Mouse (Mus musculus) megakaryocyte, adult 5-6 weeks (primary cell): ENCODE results near the gene 1700015F17Rik. TPM values are rescaled to one million over a fixed set of nuclear protein-coding genes. Genes with fewer than 3 reads are reported as not detected.
A peak's percentile ranks its signal among the peaks of the same experiment; 100 is the strongest.

Experiments
- ATAC-seq: 2 replicates; pipeline ENCODE4 v1.8.0; 2016; ENCODE audit warnings: mild to moderate bottlenecking, inconsistent platforms; ENCODE audit not compliant: poor library complexity, severe bottlenecking
- total RNA-seq, 2 experiments: library from RNA; stranded (forward) in 1 of 2; stranded (reverse) in 1 of 2; fragments of 153-499, 151-499 nt in 1 of 2; fragments of 221-1000, 200-1000 nt in 1 of 2; gene quantifications; 2 replicates each; pipeline versions ENCODE4 v1.2.3 to v1.2.4; 2015 to 2017

Gene 1700015F17Rik
- not detected in 2 replicates for total RNA-seq (2015)
- not detected in 2 replicates for total RNA-seq (2017)

GRCm38 (mm10) chr5:5479043-5479442, at the start of gene 1700015F17Rik:
Gene 1700015F17Rik (minus strand): TSS chr5:5479143.
- no peak for ATAC-seq

DNA sequence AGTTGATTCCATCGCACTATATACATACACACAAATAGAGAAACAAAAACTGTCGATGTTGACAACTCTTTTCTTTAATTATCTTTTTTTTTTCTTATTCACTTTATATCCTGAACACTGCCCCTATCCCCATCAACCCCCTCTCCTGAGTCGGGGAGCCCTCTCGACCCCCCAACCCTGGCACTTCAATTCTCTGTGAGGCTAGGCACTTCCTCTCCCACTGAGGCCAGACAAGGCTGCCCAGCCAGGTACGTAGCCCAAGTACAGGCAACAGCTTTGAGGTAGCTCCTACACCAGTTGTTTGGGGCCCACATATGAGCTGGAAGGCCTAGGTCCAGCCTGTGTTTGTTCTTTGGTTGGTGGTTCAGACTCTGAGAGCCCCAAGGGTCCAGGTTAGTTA, 36.5 kb upstream of the 1700015F17Rik start:
- ATAC-seq: no peak

DNA sequence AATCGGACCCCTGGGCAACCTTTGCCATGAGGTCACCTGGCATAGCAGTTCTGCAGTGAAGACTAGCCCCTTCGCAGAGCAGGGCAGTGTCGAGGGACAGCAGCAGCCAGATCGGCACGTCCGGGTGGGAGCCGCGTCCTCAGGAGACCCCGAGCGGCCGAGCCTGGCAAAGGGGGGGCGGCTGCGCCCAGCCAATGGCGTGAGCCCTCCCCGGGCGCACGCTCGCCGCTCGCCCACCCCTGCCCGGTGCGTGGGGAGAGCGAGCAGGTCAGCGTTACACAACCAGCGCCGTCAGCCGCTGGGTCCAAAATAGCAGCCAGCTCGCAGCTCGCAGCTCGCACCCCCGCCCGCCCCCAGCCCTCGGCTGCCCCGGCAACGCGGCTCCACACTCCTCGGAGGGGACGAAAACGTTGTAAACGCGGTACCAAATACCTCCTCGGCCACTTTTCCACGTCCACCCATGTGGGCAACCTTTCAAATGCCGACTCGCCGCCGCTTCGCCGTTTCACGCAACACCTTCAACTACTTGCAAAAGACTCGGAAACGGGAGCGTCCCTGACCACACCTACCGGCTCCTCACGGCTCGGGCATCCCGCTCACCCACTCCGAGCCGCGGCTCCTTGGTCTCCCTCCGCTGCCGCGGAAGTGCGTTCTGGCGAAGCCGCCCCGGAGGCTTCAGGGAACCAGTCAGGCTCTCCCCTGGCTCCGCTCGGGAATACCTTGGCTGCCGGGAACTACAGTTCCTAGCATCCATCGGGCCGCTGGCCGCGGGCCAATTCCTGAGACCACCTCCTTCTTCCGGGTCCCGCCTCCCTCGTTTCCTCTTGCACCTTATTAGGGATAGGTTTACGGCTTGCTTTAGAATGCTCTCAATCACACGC, 35.5 kb upstream of the 1700015F17Rik start, which contains the start of gene Cldn12:
Gene Cldn12, minus strand, starts transcription at position 763 of the 881 bp plus-strand sequence.
- ATAC-seq: peak; percentile 79

DNA sequence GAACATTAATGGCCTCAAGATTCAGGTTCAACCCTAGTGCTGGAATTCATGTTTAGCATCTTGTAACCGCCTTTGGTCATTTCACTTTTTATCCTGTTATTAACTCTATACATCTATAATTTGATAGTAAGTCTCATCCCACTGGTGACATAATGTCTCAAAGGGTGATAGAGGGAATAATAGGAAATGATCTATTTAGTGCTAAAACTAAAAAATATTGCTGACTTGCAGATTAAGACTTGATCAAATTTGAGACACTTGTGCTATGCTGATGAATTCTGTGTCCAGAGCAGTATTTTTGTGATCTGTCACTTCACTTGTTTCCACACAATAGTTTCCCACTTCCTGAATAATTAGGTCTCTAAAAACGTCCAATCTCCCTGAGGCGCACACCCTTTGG, 32.5 kb upstream of the 1700015F17Rik start:
- no peak for ATAC-seq

- ATAC-seq: no peak
These were observed 32.0 kb upstream of the 1700015F17Rik start for GRCm38 (mm10) chr5:5510989-5511388.

GRCm38 (mm10) chr5:5510304-5510887, 31.5 kb upstream of the 1700015F17Rik start:
- ATAC-seq: no peak

- peak; percentile 12; the same call in 1 of the 2 replicates for ATAC-seq
These were observed 29.3 kb upstream of the 1700015F17Rik start for GRCm38 (mm10) chr5:5508231-5508630.

DNA sequence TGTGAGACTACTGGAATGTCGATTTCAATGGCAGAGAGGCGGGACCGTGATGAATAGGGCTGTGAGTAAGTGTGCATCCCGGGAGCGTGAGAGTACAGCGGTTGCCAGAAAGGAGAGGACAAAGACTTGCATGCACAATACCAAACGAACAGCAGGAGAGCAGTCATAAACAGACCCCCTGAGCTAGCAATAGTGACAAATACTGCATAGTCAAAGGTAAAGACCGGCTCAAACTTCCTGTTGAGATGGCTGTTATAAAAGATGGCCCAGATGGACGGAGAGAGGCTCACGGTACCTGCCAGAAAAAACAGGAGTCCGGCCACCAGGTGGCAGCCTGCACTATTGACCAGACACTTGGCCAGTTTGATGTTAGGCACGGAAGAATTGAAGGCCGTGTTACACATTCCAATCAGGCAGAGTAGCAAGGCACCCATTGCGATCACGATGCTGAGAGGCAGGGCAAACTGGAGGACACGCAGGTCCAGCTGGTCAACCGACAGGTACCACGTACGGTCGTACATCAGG, 28.8 kb upstream of the 1700015F17Rik start:
- peak; percentile 82 for ATAC-seq

- no peak for ATAC-seq
These were observed 25.5 kb upstream of the 1700015F17Rik start for GRCm38 (mm10) chr5:5504456-5504855.

DNA sequence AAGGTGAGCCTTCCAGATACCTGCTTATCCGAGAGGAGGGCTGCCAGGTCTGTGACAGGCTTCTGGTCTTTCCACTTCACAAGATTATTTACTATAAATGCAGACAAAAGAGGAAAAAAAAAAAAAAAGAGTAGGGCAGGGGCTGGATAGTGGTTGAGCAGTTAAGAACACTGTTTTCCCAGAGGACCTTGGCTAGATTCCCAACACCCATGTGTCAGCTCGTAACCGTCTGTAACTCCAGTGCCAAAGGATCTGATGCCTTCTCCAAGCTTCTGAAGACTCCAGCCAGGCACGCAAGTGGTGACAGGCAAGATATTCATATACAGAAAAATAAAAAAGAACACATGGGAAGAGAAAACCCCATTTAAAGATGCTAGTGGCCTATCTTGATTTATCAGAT, 24.4 kb upstream of the 1700015F17Rik start:
- ATAC-seq: no peak

DNA sequence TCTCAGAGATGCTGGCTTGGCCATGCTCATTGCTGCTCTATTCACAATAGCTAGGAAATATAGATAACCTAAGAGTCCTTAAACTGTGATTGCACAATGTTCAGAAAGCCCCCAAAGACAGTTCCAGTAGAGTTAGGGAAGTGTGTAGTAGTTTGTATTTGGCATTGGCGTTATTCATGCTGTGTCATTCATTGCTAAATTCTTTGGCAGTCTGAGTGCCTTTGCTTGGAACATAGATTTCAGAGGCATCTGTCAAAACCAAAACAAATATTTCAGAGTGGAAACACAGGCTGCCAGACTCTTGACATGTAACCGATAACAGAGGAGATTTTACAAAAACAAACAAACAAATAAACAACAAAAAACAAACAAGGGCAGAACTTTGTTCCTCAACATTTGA, 22.6 kb upstream of the 1700015F17Rik start:
- no peak for ATAC-seq

DNA sequence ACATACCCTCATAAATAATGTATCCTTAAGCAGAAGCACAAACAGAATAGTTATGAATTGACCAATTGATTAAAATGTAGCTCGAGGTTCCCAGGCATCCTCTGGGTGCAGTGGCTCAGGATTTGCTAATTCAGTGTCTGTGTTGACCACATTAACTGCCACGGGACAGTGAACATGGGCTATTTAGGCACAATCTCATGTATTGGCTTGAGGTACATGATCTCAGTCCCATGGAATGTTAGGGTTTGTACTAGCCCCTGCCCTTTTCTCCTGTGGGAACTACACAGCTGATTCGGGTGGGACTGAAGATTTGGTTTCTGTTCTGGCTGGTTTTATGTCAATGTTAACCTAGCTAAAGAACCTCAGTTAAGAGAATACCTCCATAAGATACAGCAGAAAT, 17.4 kb upstream of the 1700015F17Rik start:
- no peak for ATAC-seq

DNA sequence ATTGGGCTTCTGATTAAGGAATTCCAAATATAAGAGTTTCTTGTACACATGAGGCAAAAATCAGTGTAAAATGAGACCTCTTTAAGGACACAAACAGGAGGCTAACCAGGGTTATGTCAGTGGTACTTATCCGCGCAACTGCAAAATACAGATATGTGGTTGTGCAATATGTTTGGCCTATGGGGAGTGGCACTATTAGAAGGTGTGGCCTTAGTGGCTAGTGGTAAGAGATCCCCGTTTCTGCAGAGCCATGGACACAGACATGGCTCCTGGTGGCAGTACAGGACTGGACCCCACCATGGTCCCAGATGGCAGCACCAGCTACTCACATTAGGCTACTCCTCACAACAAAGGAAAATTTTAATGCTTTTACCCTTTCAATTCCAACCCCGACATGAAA, 16.1 kb upstream of the 1700015F17Rik start:
- no peak for ATAC-seq

DNA sequence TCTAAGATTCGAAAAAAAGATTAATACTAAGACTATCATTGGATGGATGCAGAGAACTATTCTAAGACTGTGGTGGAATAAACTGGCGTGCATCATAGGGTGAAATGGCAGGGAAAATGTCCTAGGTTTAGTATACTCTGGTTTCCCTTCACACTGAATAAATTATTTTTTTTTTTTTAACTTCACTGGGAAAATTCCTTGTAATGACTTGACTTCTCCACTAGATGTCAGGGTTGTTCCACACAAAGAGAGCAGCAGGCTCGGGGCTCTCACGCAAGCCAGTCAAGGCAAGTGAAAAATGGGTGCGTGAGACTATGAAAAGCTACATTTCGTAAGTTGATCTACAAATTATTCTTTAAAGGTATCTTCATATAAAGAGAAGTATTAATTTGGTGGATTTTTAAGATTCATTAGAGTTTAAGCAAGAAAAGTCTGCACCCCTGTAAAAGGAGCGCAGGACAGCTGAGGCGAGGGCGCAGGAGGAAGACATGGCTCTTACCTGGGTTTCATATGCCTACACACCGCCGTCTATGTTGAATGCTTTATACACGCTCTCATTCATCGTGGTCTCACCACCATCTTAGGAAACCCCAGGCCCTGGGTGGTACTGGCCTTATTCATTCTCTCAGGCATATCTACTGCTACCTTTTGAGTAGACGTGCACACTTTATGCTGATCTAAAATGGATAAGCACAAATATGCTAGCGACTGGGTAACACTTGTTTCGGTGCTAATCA, 15.5 kb upstream of the 1700015F17Rik start:
- peak; percentile 90 for ATAC-seq

GRCm38 (mm10) chr5:5492163-5492562, 13.2 kb upstream of the 1700015F17Rik start:
- ATAC-seq: no peak

GRCm38 (mm10) chr5:5486071-5486470, 7.1 kb upstream of the 1700015F17Rik start:
- ATAC-seq: no peak

GRCm38 (mm10) chr5:5483254-5483858, 4.4 kb upstream of the 1700015F17Rik start:
- ATAC-seq: no peak

DNA sequence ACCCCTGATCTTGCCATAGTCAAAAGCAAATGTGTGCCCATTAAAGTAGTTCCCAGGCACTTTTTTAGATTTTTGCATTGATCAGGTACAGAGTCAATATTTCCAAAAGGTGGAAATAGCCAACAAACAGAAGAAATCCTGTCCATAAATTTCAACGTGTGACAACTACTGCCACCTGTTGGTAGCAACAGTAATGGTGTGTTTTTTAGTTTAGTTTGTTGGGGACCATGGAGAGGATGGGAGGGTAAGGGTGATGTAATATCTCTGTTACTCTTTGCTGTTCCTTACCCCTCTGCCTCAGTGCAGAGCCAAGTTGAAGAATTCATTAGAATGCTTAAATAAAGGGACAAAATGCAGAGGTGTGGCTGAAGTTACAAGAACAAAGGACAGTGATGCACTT, 2.7 kb upstream of the 1700015F17Rik start:
- ATAC-seq: peak; percentile 82

DNA sequence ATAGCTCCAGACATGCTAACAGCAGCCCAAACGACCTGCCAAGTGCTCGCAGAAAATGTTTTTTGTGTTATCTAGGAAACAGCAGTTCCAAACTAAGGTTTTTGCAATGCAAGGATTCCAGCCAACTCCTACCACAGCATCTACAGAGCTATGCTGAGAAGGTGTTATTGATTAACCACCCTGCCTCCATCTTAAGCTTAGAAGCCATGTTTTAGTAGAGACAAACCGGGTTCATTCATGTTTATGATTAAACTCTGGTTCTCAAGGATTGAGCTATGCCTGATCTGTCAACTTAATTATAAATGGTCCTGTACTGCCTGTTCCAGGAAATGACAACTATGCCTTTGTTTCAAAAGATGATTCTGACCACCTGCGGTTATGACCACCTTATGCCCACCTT, 2.8 kb downstream of the 1700015F17Rik start:
- no peak for ATAC-seq

DNA sequence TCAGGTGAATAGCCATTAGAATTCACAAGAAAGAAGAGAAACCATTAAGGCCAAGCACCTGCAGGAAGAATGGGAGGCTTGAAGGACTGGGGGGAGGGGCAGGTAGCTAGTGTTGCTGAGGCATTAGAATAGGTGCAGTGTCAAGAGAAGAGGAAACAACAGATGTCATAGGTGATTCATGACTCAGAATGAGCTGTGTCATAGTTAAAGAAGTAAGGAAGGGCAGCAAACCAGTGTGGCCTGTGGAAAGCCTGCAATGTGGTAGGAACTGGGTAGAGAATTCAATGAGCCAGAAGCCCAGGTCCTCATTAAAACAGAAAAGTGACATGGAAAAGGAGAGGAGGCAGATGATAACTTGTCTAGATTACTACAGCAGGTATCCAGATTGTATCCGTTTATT, 13.7 kb downstream of the 1700015F17Rik start:
- no peak for ATAC-seq
